Mouse (Mus musculus): Measurements from ENCODE around the gene Osbpl6. TPM values are rescaled to one million over a fixed set of nuclear protein-coding genes. Genes with fewer than 3 reads are reported as not detected.

The Osbpl6 gene
- 14.3 and 14.6 TPM in 2 replicates for polyA plus RNA-seq (2012; rRNA removed)

GRCm38 (mm10) chr2:76406151-76406936 lies at the start of gene Osbpl6:
Osbpl6 (plus strand) TSS chr2:76406508.

GRCm38 (mm10) chr2:76360226-76360625 lies 46.1 kb upstream of the Osbpl6 start, which contains the start of gene Cyct:
Cyct (minus strand) TSS chr2:76360450.

GRCm38 (mm10) chr2:76369821-76370655 lies 36.3 kb upstream of the Osbpl6 start, which contains the start of gene Rbm45:
Rbm45 (plus strand) TSS chr2:76369984.

GRCm38 (mm10) chr2:76647883-76648570 lies 241.7 kb downstream of the Osbpl6 start, which contains the start of the genes Prkra and Pjvk:
Prkra (minus strand) TSS chr2:76648015.
Pjvk (plus strand) TSS chr2:76648476.

Other genes starting within 250 kb of the Osbpl6 start
- 0.54 and 0.76 TPM in 2 replicates for gene Pde11a, start 67.7 kb upstream of the Osbpl6 start, polyA plus RNA-seq (2012; rRNA removed)
- 0.13 TPM in 1 of 2 replicates, not detected in the other for gene Cyct, start 46.1 kb upstream of the Osbpl6 start, polyA plus RNA-seq (2012; rRNA removed)
- 39.5 and 43.3 TPM in 2 replicates for gene Rbm45, start 36.5 kb upstream of the Osbpl6 start, polyA plus RNA-seq (2012; rRNA removed)
- gene Prkra, start 241.5 kb downstream of the Osbpl6 start, polyA plus RNA-seq (2012; rRNA removed), result 85.6 and 93.0 TPM in 2 replicates
- 0.68 and 0.78 TPM in 2 replicates for gene Pjvk, start 242.0 kb downstream of the Osbpl6 start, polyA plus RNA-seq (2012; rRNA removed)

All from central nervous system, embryonic 14 days (tissue).